Mouse (Mus musculus) monocyte, adult 2 months (primary cell): ENCODE measurements around the gene Gm49388.

Experiments used
- DNase-seq, 2 experiments: peaks; one replicate each; pipeline ENCODE4 v3.0.0; 2022; ENCODE audit warnings: low spot score in 2 of 2, low read depth in 1 of 2

The Gm49388 gene

GRCm38 (mm10) chr7:127801010-127801621, 15.7 kb downstream of the Gm49388 start:
- DNase-seq, result no peak

DNA sequence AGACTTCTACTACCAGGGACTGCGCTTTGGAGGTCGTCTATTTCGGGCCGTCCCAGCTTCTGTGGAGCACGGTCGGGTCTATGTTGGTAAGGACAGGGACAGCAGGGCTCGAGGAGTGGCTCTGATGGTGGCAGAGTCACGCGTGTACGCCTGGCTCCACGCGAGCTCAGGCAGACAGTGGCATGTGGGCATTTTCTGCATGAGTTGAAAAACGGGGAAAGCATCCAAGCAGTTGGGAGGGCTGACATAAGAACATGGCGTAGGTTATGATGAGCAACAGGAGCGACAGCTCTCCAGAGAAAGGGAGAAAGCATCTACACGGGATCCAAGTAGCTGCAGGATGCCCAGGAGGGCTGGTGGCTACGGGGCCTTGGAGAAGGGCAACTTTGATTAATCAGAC, 16.9 kb downstream of the Gm49388 start:
- no peak for DNase-seq

DNA sequence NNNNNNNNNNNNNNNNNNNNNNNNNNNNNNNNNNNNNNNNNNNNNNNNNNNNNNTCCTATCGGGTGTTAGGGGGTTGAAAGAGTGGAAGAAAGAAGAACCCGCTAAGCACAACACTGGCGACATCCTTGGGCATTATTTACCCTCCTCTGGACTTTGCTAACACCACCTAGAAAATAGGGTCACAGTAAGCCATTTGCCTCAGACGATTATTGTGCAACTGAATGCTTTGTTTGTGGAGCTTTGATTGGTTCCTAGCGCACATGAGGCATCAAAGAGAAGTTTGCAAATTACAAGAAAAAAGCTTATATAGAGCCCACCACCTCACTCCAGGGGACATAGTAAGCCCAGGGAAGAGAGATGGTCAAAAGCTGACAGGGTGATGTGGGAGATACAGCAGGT, 23.4 kb downstream of the Gm49388 start:
- DNase-seq, result no peak

GRCm38 (mm10) chr7:127809846-127810245, 24.4 kb downstream of the Gm49388 start:
- DNase-seq, result no peak

GRCm38 (mm10) chr7:127810650-127811049, 25.2 kb downstream of the Gm49388 start:
- no peak for DNase-seq

DNA sequence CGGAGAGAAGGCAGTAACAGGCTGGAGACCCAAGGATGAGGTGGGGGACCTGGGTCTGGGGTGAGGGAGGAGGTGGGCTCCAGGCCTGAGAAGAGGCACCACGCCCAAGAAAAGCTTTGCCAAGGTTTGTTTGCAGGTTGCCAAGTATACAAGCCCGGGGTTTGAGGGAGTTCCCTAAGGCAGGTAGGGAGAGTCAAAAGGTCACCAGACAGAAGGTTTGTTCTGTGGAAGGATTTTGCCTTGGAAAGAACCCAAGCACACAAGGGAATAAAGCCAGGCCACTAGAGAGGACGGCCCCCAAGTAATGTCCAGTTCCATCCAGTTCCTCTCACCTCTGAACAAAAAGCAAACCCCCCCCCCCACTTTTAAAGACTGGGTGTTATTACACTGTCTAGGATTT, 25.8 kb downstream of the Gm49388 start:
- no peak for DNase-seq

GRCm38 (mm10) chr7:127812292-127812691, 26.9 kb downstream of the Gm49388 start:
- no peak for DNase-seq

DNA sequence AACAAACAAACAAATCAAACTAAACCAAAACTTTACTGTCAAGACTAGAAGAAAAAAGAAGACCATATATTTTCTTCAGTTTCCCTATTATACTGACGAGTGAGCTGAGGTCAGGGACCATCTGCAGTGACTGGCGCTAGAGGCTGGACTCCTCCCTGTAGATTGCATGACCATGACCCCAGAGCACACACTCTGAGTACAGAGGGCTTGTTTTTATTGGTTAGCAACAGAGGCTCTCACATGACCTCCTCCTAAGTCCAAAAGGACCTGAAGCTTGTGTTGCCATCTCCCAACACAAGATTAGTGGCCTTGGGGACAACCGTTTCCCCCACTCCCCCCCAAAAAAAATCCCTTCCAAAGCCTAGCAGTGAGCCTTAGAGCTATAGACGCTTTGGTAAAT, 28.4 kb downstream of the Gm49388 start:
- DNase-seq, result no peak

- no peak for DNase-seq
These were observed 29.0 kb downstream of the Gm49388 start for GRCm38 (mm10) chr7:127814241-127814921.

DNA sequence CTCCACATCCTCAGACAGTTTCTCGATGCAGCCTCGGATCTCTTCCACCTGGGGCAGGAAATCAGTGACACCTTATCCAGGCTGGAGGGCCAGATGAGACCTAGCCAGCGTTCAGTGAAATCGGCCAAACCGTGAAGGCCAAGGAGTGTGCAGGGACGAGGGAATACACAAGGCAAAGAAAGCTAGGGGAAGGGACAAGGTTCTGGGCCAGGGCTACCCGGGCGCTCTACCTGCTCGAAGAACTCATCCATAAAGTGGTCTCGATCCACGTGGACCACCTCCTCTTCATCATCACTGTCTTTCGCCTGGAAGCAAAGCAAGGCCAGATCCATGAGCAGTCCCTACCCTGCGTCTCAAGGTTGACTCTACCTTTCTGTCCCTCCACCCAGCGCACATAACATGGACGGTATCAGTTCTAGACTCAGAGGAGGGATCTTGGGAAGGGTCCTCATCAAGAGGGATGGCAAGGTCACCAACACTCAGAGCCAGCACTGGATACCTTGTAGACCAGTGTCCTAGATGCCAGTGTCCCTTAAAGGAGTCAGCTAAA, 29.8 kb downstream of the Gm49388 start:
- no peak for DNase-seq

GRCm38 (mm10) chr7:127815954-127816821, 30.8 kb downstream of the Gm49388 start:
- DNase-seq, result no peak

GRCm38 (mm10) chr7:127817053-127817452, 31.6 kb downstream of the Gm49388 start:
- DNase-seq, result no peak

DNA sequence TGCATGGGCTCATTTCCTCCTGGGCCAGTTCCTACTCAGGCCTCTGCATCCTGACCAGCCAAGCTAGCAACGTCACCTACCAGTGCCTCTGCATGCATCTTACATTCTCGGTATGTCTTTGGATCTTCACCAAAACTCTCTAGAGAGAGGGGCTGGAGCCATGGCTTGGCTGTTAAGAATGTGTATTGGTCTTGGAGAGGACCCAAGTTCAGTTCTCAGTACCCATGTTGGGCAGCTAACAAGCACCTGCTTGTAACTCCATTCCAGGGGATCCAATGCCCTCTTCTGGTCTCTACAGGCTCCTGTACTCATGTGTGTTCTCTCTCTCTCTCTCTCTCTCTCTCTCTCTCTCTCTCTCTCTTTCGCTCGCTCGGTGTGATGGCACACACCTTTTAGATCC, 32.4 kb downstream of the Gm49388 start:
- DNase-seq, result no peak

DNA sequence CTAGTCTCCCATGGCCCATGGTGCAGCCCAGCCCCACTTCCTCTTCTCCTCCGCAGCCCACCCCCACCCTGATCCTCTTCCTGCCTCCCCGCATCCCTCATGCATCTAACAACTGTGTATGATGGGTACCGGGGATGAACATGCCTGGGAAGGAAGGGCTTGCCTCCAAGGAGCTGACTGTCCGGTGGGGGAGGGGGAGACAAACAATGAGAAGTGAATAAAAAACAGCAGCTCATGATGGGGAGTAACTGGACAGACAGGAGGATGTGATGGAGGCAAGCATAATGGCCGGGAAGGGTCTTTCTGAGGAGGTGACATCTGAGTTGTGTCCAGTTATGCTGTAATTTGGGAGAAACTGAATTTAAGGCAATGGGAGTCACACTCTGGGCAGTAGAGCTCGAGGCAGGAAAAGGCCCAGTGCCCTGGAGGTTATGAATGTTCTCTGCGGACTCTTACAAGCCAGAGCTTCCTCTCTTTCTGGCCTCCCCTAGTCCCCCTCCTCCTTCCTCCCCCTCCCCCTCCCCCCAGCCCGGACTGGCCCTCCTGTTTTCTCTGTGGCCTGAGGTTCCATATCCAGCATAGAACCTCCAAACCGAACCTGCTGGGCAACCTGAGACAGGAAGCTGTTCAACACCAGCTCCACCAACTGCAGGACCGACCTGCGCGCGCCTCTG, 35.6 kb downstream of the Gm49388 start:
- DNase-seq, result no peak

GRCm38 (mm10) chr7:127822494-127822893, 37.1 kb downstream of the Gm49388 start:
- DNase-seq, result no peak

DNA sequence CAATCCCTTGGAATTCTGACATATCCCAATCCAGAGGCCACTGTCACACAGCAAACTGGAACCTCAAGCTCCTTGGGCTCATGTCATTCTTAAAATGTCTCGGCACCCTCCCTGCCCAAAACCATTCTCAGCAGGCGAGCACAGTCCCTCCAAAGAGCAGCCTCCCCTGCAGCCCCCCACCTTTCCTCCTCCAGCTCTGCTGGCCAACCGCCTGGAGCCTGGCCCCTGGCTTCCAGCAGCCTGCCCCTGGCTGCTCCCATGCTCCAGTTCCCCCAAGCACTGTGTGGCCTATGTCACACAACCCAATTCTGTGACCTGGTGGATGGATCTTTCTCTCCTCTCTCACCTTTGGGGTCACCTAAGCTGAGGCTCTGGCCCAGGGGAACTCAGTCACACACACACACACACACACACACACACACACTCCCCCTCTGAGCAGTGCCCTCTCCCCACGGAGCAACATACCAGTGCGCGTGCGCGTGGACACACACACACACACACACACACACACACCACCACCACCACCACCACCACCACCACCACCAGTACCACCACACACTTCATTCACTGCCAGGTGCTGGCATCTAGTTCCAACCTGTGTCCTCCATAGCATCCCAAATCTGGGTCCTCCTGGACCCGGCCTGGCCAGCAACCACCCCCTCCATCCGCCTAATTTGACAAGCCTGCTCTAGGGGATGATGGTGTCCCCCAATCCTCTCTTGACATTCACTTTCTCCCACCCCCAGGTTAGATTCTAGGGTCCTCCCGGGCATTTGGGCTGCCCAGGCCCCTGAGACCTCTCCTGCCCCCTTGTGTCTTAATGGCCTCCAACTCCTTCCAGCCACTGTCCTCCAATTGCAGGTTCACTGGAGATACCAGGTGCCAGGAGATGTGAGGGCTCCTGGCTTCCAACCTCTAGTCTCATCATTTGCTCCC, 38.1 kb downstream of the Gm49388 start:
- no peak for DNase-seq

GRCm38 (mm10) chr7:127824176-127824871, 38.9 kb downstream of the Gm49388 start, which contains the start of the genes Stx4a and Stx1b:
Gene Stx4a (plus strand): TSS chr7:127824294.
Gene Stx1b (minus strand): TSS chr7:127824549.
- DNase-seq, result no peak

DNA sequence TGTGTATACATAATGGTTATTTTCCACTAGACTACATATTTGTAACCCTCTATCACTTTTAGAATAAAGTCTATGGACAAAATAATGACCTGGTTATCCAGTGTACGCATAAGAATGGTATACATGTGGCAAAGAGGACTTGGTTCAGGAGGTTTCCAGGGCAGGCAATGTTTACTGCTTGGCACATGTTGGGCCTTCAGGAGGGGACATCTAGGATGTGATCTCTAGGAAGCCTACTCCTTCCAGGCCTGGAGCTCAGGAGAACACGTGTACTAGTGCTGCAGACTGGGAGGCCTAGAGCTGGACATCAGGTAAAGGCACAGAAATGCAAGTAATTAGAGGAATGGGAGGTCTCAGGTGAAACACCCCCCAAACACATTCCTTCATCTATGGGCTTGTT, 50.1 kb downstream of the Gm49388 start:
- DNase-seq, result no peak

GRCm38 (mm10) chr7:127837473-127837872, 52.1 kb downstream of the Gm49388 start:
- no peak for DNase-seq
